Mouse (Mus musculus) cerebellum, adult 18-20 months (tissue): ENCODE results near the gene Tm6sf1.

Source experiments
- DNase-seq, 2 experiments: peaks; one replicate each; pipeline ENCODE4 v3.0.0; 2021

The Tm6sf1 gene

GRCm38 (mm10) chr7:81851706-81852105 lies 7.1 kb upstream of the Tm6sf1 start:
- DNase-seq: no peak

DNA sequence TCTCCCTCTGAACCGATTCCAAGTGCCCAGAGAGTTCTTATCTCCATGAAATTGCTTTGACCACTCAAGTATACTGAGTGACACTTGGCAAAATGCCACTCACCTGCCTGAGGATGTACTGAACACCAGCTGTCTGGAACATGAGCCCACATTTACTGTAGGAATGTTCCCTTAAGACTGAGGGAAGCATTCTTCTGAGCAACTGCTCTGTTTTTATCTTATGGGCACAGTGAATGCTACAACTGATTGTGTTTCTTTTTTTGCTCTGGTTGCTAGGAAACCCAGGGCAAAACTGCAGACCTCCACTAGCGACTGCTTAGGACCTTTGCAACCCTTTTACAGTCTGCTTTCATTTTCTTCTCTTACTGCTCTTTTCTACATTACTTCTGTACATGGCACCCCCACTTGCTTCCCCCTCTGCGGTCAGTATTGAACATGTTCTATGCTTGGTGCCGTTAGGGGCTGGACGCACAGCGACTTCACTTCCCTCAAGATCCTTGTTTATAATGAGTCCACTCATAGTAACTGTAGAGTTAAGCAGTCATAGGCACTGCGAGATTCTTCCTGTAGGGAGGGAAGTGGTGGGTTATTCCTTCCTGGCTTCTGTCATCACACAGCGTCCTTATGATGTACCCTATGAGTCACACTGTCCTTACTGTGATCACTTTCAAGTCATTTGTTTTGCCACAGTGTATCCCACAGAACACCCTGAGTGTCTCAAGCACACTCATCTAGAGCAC lies 4.1 kb upstream of the Tm6sf1 start:
- no peak for DNase-seq

DNA sequence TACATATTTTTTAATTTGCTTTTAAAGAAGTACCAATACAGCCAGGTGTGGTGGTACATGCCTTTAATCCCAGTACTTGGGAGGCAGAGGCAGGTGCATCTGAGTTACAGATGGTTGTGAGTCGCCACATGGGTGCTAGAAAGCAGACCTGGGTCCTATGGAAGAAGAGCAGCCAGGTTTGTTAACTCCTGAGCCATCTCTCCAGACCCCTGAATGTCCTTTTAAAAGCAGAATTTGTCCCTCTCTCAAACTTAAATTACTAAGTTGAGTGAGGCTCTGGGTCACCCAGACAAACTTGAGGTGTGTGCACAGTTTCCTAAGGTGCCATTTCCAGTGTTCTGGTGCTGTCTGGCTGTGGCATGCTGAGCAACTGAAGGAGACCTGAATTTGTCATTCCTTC lies 3.1 kb upstream of the Tm6sf1 start, which contains the start of gene Gm10160:
Gm10160 (minus strand) TSS at position 101 of the 400 bp plus-strand sequence.
- no peak for DNase-seq

DNA sequence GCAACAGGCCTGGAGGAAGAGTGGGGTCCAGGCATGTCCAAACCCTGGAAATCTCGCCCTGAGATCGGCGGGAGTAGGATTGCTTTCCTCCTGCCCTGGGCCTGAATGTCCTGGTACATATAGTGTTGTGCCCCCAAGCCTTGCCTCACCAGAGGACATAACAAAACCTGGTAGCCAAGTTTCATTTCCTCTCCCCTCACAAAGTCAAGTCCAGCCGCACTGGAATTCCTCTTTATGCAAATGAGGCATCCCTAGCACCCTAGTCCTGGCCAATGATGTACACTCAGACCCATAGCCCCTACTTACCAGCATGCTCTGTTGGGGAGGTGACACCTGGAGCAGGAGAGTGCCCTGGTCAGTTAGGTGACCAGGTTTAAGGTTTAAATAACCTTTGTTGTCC lies 2.6 kb upstream of the Tm6sf1 start:
- DNase-seq: no peak

DNA sequence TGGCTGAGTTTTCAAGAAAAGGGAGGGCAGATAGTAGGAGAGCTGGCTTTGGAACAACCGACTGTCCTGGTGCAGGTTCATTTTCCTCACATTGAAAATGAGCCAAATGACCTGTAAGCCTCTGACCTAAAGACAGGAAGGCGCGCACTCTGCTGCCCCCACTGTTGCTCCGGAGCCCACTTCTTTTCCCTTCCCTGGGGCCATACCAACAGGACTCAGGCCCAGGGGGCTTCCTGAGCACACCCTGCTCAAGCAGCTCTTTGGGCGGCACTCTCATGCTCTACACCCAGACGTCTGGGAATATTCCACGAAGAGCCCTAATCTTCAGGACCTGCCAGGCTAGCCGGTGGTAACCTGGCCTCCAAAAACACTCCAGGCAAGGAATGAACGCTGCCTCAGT lies 565 bp upstream of the Tm6sf1 start:
- DNase-seq: no peak

DNA sequence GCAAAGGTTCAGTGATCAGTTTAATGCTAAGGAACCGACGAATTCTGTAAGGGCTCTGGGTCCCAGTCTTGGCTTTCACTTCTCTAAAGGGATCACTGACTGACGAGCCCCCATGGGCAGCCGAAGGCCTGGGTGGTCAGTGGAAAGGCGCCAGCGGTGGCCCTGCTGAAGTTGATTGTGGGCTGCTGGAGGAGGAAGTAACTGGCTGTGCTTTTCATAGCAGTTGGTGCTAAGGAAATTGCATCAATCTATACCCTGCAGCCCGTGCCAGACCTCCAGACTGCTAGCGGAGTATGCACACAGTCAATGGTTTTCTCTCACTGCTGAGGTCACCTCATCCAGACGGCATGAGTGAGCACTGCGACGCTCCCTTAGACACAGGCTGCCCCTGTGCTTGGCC lies 1.3 kb downstream of the Tm6sf1 start:
- no peak for DNase-seq

- DNase-seq: no peak
These were observed 2.2 kb downstream of the Tm6sf1 start for GRCm38 (mm10) chr7:81860996-81861395.

DNA sequence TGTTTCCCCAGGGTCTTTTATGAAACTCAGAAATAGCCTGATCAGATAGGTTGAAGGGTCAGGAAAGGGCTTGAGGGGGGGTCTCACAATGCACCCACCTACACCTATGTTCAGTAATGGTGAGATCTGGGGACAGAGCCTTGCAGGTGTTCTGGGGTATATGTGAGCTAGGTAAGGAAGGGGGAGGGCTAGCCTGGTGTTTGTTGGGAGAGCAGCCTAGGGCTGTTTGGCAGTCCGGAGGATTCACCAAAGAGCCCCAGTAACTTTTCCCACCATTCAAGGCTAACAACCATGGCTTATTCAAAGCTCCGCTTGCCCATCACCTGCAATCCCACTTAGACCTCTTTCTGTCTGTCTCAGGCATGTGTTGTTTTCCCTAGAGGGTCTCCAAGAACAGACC lies 2.7 kb downstream of the Tm6sf1 start:
- DNase-seq: no peak

GRCm38 (mm10) chr7:81861921-81862320 lies 3.1 kb downstream of the Tm6sf1 start:
- DNase-seq: no peak

DNA sequence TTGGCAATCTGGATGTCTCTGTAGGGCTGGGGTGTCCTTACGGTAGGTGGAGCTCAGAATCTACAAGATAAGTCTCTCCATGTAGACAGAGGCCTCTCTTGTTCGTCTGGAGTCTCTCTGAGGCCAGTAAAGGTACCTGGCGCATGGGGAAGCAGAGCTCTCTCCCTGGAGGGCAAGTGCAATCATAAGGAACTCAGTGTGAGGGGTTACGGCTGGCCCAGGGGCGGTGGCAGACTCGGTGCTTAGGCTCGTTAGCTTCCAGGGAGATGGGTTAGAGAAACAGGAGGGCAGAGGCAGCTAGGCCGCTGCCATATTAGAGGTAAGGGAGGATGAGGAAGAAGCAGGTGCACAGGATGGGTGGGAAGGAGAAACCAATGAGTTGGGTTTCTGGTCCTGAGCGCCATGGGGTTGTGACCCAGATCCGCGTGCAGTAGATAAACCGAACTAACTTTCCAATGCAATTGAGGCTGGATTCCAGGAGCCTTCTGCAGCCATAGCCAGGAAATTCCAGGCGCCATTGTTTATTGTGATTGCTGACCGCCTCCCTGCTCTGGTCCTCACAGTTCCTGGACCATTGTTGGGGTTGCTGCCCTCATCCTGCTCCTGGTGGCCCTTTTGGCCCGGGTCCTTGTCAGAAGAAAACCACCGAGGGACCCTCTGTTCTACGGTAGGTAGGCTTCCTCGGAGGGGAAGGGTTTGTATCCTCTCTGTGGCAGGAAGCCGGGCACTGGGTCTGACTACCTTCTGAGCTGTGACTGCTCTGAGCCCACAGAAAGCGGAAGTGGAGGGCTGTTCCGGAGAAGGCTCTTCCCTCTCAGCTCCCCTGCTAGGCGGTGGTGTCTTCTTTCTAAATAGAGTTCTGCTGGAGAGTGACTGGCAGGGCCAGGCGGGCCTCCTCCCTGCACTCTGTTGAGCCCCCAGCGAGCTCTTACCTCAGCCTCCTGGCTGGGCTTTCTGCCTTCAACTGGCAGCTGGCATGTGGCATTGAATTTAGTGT lies 4.1 kb downstream of the Tm6sf1 start:
- no peak for DNase-seq

- no peak for DNase-seq
These were observed 5.8 kb downstream of the Tm6sf1 start for GRCm38 (mm10) chr7:81864552-81864951.

DNA sequence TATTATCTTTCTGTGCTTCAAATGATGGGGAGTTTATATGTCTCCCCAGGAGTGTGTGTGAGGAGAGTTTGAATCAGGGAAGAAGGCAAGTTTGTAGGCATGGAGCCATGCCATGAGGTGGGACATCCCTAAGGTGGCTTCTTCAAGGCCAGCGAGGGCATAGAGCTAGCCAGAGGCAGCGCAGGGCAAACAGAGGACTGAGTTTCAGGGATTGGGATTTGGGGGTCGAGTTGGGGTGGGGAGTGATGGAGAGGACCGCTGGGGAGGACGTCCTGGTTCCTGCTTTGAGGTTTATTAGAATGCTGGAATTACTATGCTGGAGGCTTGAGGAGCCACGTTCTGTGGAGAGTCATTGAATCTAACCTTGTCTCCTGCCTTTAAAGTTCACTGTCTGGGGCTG lies 7.1 kb downstream of the Tm6sf1 start:
- no peak for DNase-seq

- no peak for DNase-seq
These were observed 8.6 kb downstream of the Tm6sf1 start for GRCm38 (mm10) chr7:81867231-81867930.

DNA sequence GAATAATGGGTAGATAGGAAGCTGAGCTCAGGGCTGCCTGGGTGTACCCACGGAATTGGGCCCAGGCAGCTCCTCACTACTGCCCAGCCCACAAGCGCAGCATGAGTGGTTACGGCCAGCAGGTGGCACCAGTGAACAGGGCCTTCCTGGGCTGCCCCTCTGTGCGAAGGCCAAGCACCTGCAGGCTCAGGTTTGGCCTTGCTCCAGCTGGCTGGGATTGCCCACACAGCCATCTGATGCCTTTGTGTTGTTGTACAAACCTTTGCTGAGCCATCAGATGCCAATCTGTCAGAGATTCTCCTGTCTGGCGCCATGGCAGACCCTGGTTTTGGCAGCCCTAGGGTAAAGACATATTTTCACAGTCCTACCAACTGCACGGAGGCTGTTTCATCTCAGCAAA lies 9.4 kb downstream of the Tm6sf1 start:
- DNase-seq: peak; percentile 98

DNA sequence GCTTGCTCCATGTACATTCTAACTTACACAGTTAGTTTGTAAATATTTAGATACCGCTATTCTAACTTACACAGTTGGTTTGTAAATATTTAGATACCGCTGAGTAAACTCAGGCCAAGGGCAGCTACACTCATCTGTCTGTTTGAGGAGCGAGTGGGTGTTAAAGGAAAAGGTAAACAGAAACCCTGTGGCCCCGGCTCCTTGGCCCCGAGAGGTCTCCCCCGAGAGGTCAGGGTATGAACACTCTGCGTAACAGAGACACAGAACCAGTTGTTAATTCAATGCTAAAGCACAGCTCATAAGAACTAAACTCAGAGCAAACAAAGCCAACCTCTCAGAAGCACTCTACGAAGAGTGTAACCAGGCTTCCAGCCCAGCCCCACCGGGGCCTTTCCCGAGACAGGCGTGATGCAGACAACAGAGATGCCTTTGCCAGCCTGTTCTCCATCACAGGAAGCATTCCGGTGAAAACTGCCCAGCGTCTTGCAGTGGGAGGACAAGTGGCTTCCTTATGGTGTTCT lies 13.8 kb downstream of the Tm6sf1 start:
- DNase-seq: no peak

- DNase-seq: no peak
These were observed 15.0 kb downstream of the Tm6sf1 start for GRCm38 (mm10) chr7:81873807-81874206.

- no peak for DNase-seq
These were observed 15.8 kb downstream of the Tm6sf1 start for GRCm38 (mm10) chr7:81874636-81875035.

- no peak for DNase-seq
These were observed 16.6 kb downstream of the Tm6sf1 start for GRCm38 (mm10) chr7:81875372-81875771.

DNA sequence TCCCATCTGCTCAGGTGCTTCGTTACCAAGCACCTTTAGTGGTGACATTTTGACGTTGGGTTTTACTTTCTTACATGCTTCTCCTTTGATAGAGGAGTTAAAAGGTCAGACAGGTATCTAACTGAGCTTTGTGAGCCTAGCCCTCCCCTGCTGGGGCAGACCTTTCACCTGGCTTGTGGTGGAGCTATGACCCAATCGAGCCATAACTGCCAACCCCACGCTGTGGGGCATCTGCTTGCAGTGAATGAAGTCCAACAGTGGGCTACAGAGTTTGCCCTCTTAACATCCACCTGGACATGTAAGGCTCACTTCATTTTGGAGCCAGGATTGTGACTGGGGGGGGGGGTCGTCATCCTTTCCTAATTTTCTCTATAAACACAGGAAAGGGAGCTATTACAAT lies 21.5 kb downstream of the Tm6sf1 start:
- no peak for DNase-seq

- DNase-seq: no peak
These were observed 22.0 kb downstream of the Tm6sf1 start for GRCm38 (mm10) chr7:81880797-81881196.

DNA sequence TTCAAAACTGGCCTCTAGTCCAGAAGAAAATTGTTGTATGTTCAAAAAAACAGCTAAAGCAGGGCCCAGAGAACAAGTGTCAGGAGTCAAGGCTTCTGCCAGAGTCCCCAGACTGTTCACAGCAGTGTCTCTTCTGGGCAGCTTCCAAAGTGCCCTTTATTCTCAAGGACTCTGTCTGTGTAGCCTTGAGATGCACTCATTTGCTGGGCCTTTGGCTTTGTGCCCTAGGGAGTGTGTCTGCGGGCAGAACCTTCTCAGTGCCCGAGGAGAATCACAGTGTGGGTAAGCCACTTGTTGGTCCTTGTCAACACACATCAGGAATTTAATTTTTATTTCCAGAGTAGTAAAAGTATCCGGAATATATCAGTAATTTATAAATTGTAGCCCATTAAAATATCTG lies 22.8 kb downstream of the Tm6sf1 start:
- DNase-seq: peak in 1 of 2 experiments; percentile 32

GRCm38 (mm10) chr7:81885128-81885527 lies 26.3 kb downstream of the Tm6sf1 start:
- no peak for DNase-seq

- DNase-seq: no peak
These were observed 40.6 kb downstream of the Tm6sf1 start for GRCm38 (mm10) chr7:81899361-81899760.
